Mouse (Mus musculus): ENCODE results near the gene Lpar3. TPM values are rescaled to one million over a fixed set of nuclear protein-coding genes. Genes with fewer than 3 reads are reported as not detected.

The Lpar3 gene
- polyA plus RNA-seq, 2 experiments: 0.02 to 0.06 TPM

DNA sequence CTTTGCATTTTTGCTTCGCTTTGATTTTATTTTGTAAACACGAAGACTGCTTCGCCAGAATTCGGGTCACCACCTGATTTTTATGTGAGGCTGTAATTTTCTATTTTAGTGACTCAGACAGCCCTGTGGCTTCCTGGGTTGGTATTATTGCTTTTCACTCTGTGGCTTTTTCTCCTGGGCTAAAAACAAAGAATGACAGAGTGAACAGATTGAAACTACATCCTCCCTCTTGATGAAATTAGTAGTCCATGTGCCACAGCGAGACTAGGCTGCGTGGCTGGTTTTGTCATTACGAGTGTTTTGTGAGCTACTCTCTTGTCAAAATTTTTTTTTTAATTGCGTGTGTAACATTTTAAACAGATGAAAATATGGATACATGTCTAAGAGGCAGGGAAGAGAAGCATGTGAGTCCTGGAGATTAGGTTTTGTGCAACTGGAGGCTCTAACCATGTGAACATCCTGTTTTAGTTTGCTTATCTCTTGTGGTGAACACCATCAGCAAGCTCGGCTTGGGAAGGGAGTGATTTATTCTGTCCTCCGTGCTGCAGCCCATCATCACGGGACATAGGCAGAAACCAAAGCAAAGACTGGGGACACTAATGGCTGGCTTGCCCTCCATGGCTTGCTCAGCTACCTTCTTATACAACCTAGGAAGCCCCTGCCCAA is 54.7 kb downstream of the Lpar3 start:
- no peak overlapping the region for H3K9ac ChIP-seq (replicated peaks)
- ATAC-seq (ENCODE audit: insufficient read depth) (no peak), DNase-seq (ENCODE audit: low read depth in 3 of 3, low spot score in 3 of 3) (no peak)
- no peak overlapping the region for H3K4me2 ChIP-seq (ENCODE audit: low read depth)
- H3K4me1 ChIP-seq (replicated peaks; ENCODE audit: control insufficient read depth in 2 of 2, insufficient read depth in 2 of 2, low read length in 1 of 2): no peaks in the 10 kb centered on the region
- H3K27ac ChIP-seq: no peak overlapping the region
- H3K4me3 ChIP-seq (ENCODE audit: insufficient read depth in 1 of 2, low read depth in 2 of 2, low read length in 2 of 2): no peak overlapping the region
- no peaks in the 10 kb centered on the region for H3K36me3 ChIP-seq (replicated peaks; ENCODE audit: control insufficient read depth, insufficient read depth, low read depth)
- WGBS (ENCODE audit: insufficient replicate concordance): 24% methylated on average over 11 of the region's 11 CpGs
- TF ChIP-seq EP300 (IDR thresholded peaks at IDR 0.05; ENCODE audit: low read depth): no peak
- TF ChIP-seq CTCF (IDR thresholded peaks at IDR 0.05; ENCODE audit: low read depth): no peak
- H3K27me3 ChIP-seq (ENCODE audit: control insufficient read depth, insufficient read depth, low read length): no peaks in the 10 kb centered on the region
- H3K9me3 ChIP-seq (ENCODE audit: control insufficient read depth, low read length): no peaks in the 10 kb centered on the region

DNA sequence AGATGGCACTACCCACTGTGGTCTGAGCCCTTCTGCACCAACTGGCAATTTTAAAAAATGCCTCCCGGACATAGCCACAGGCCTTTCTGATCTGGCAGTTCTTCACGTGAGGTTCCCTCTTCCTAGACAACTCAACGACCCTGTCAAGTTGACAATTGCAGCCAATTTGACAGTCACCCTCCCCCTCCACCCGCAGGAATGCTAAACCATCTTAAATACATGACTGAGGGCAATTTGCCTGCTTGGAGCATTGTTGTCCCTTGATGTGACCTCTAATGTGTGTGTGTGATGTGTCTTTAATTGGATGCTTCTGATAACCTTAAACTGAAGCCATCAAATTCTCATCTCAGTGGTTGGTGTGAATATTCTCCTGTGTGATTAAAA is 55.3 kb downstream of the Lpar3 start:
- H3K27ac ChIP-seq: no peak overlapping the region
- WGBS (ENCODE audit: insufficient replicate concordance): 21% methylated on average over 4 of the region's 4 CpGs
- no peak for TF ChIP-seq CTCF (IDR thresholded peaks at IDR 0.05; ENCODE audit: low read depth)
- TF ChIP-seq EP300 (IDR thresholded peaks at IDR 0.05; ENCODE audit: low read depth): no peak
- no peak for ATAC-seq (ENCODE audit: insufficient read depth)
- H3K9me3 ChIP-seq (ENCODE audit: control insufficient read depth, low read length): no peaks in the 10 kb centered on the region
- H3K27me3 ChIP-seq (ENCODE audit: control insufficient read depth, insufficient read depth, low read length): no peaks in the 10 kb centered on the region
- DNase-seq (ENCODE audit: low read depth in 3 of 3, low spot score in 3 of 3): no peak
- no peak overlapping the region for H3K4me2 ChIP-seq (ENCODE audit: low read depth)
- no peaks in the 10 kb centered on the region for H3K4me1 ChIP-seq (replicated peaks; ENCODE audit: control insufficient read depth in 2 of 2, insufficient read depth in 2 of 2, low read length in 1 of 2)
- no peaks in the 10 kb centered on the region for H3K36me3 ChIP-seq (replicated peaks; ENCODE audit: control insufficient read depth, insufficient read depth, low read depth)
- H3K9ac ChIP-seq (replicated peaks): no peak overlapping the region
- no peak overlapping the region for H3K4me3 ChIP-seq (ENCODE audit: insufficient read depth in 1 of 2, low read depth in 2 of 2, low read length in 2 of 2)

DNA sequence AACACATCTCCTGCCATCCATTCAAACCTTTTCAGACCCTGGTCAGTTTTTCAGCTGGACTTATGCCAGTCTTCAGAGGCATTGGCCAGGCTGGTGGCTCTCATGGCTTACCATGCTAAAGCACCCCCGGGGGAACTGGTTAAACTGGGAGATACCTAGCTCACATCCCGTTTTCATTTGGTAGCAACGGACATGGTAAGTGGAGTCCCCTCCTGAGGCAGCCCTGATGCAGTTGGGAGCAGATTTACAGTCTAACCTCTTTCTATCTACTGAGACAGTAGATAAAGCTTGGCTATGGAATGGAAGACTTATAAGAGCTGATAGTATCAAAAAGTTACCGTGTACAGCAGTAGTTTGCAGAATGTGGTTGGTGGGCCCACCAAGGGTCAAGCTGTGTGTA is 56.2 kb downstream of the Lpar3 start:
- Histone ChIP-seq H3K4me2 (ENCODE audit: low read depth) (no peak overlapping the region), H3K9ac (replicated peaks) (no peak overlapping the region), H3K36me3 (replicated peaks; ENCODE audit: control insufficient read depth, insufficient read depth, low read depth) (no peaks in the 10 kb centered on the region), H3K4me3 (ENCODE audit: insufficient read depth in 1 of 2, low read depth in 2 of 2, low read length in 2 of 2) (no peak overlapping the region), H3K27me3 (ENCODE audit: control insufficient read depth, insufficient read depth, low read length) (no peaks in the 10 kb centered on the region), H3K27ac (no peak overlapping the region), H3K9me3 (ENCODE audit: control insufficient read depth, low read length) (no peaks in the 10 kb centered on the region), H3K4me1 (replicated peaks; ENCODE audit: control insufficient read depth in 2 of 2, insufficient read depth in 2 of 2, low read length in 1 of 2) (no peaks in the 10 kb centered on the region)
- DNase-seq (ENCODE audit: low read depth in 3 of 3, low spot score in 3 of 3): no peak
- no peak for ATAC-seq (ENCODE audit: insufficient read depth)
- 70% methylated on average over 4 of the region's 4 CpGs for WGBS (ENCODE audit: insufficient replicate concordance)
- TF ChIP-seq CTCF (IDR thresholded peaks at IDR 0.05; ENCODE audit: low read depth) (no peak), EP300 (IDR thresholded peaks at IDR 0.05; ENCODE audit: low read depth) (no peak)

DNA sequence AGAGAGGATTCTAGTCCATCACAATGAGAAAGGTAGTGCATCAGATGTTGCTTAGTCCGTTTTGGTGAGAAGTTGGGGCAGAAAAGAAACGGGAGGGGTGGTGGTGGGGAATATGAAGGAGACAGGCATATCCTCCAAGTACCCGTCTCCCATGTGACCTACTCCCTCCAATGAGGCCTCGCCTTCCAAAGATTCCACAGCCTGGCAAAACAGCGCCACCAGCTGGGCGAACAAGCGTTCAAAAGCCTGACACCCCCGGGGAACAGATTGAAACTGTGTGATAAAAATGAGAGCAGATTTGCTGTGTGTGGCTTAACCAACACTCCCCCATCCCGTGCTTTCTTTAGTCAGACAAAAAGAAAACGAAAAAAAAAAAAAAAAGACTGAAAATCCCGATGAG is 56.7 kb downstream of the Lpar3 start:
- H3K4me3 ChIP-seq (ENCODE audit: insufficient read depth in 1 of 2, low read depth in 2 of 2, low read length in 2 of 2): no peak overlapping the region
- no peak overlapping the region for H3K4me2 ChIP-seq (ENCODE audit: low read depth)
- H3K9me3 ChIP-seq (ENCODE audit: control insufficient read depth, low read length): no peaks in the 10 kb centered on the region
- H3K4me1 ChIP-seq (replicated peaks; ENCODE audit: control insufficient read depth in 2 of 2, insufficient read depth in 2 of 2, low read length in 1 of 2): no peaks in the 10 kb centered on the region
- no peak overlapping the region for H3K27ac ChIP-seq
- 50% methylated on average over 11 of the region's 11 CpGs for WGBS (ENCODE audit: insufficient replicate concordance)
- H3K9ac ChIP-seq (replicated peaks): no peak overlapping the region
- no peaks in the 10 kb centered on the region for H3K27me3 ChIP-seq (ENCODE audit: control insufficient read depth, insufficient read depth, low read length)
- DNase-seq (ENCODE audit: low read depth in 3 of 3, low spot score in 3 of 3): no peak
- no peak for TF ChIP-seq EP300 (IDR thresholded peaks at IDR 0.05; ENCODE audit: low read depth)
- peak; percentile 52 for TF ChIP-seq CTCF (IDR thresholded peaks at IDR 0.05; ENCODE audit: low read depth)
- no peak for ATAC-seq (ENCODE audit: insufficient read depth)
- no peaks in the 10 kb centered on the region for H3K36me3 ChIP-seq (replicated peaks; ENCODE audit: control insufficient read depth, insufficient read depth, low read depth)

DNA sequence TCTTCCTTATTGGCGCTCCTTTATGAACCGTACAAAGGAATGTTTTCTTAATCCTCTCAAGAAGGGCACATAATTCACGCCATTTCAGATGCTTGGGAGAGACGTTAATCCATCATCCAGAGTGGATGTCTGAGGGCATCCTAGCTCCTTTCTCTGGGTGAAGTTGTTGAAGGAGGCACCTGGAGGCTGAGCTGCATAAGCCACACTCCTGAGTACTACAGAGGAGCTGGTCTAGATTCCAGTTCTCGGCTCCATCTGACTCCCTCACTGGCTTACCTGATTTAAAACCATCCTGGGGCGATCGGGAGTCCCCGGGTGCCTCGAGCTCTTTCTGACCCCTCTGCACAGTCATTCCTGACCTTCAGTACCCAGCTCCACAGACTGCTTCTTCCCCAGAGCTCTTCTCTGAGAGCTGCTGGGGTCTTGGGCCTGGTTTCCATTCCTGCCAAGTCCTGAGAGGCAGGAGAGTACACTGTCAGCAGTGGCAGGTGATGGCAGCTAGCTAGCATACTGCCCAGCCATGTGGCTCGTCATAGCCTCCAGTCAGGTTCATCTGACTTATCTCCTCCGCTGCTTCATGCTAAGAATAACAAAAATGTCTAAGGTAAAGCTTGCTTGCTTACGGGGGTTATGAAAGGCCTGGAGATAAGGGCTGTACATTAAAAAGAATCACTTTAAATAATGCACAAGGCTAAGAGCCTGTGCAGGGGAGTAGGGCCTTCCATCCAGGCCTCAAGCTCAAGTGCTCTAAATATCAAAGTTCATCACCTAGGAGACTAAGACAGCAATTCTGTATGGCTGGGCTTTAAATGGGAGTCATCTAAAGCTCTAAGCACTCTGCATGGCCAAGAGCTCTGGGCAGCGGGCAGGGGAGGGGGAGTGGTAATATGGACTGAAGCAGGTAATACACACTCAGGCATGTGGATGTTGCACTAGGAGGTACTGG is 57.7 kb downstream of the Lpar3 start:
- no peak for TF ChIP-seq EP300 (IDR thresholded peaks at IDR 0.05; ENCODE audit: low read depth)
- no peak for TF ChIP-seq CTCF (IDR thresholded peaks at IDR 0.05; ENCODE audit: low read depth)
- Histone ChIP-seq H3K9me3 (ENCODE audit: control insufficient read depth, low read length) (no peaks in the 10 kb centered on the region), H3K4me2 (ENCODE audit: low read depth) (no peak overlapping the region), H3K4me3 (ENCODE audit: insufficient read depth in 1 of 2, low read depth in 2 of 2, low read length in 2 of 2) (no peak overlapping the region), H3K4me1 (replicated peaks; ENCODE audit: control insufficient read depth in 2 of 2, insufficient read depth in 2 of 2, low read length in 1 of 2) (no peaks in the 10 kb centered on the region), H3K27ac (no peak overlapping the region), H3K27me3 (ENCODE audit: control insufficient read depth, insufficient read depth, low read length) (no peaks in the 10 kb centered on the region), H3K36me3 (replicated peaks; ENCODE audit: control insufficient read depth, insufficient read depth, low read depth) (no peaks in the 10 kb centered on the region), H3K9ac (replicated peaks) (no peak overlapping the region)
- ATAC-seq (ENCODE audit: insufficient read depth): no peak
- no peak for DNase-seq (ENCODE audit: low read depth in 3 of 3, low spot score in 3 of 3)
- whole genome bisulfite sequencing (ENCODE audit: insufficient replicate concordance): 62% methylated on average over 13 of the region's 13 CpGs

Data from liver, embryonic 14.5 days (tissue).